Mouse (Mus musculus) heart, postnatal 0 days (tissue): ENCODE measurements around the gene Yjefn3. TPM values are rescaled to one million over a fixed set of nuclear protein-coding genes. Genes with fewer than 3 reads are reported as not detected.

Experiments
- ATAC-seq: fragments of 200-750 bp; cut with Nextera tagmentation; 2 replicates; pipeline ENCODE4 v1.8.0; 2017; ENCODE audit warnings: low read depth, moderate number of reproducible peaks, moderate library complexity; ENCODE audit not compliant: insufficient read depth
- DNase-seq: peaks from one replicate; pipeline ENCODE4 v3.0.0-alpha.2; 2016; ENCODE audit warnings: low spot score
- H3K27ac ChIP-seq: fragments of 300-500 bp; sonication (generic); 2 replicates; pipeline ENCODE4 v1.5.1; 2014; ENCODE audit warnings: low read depth, mild to moderate bottlenecking
- H3K27me3 ChIP-seq: fragments of 300-500 bp; sonication (generic); 2 replicates; pipeline ENCODE4 v1.6.1; 2014; ENCODE audit warnings: low read length, mixed read lengths; ENCODE audit not compliant: control insufficient read depth, insufficient read depth
- H3K36me3 ChIP-seq: fragments of 300-500 bp; sonication (generic); replicated peaks from 2 replicates; pipeline ENCODE4 v1.6.1; 2014; ENCODE audit warnings: low read length, mixed read lengths; ENCODE audit not compliant: control insufficient read depth, insufficient read depth
- H3K4me1 ChIP-seq: fragments of 300-500 bp; sonication (generic); 2 replicates; pipeline ENCODE4 v1.6.1; 2014; ENCODE audit warnings: antibody characterized with exemption; ENCODE audit not compliant: control insufficient read depth, insufficient read depth
- H3K4me2 ChIP-seq: fragments of 300-500 bp; sonication (generic); 2 replicates; pipeline ENCODE4 v1.6.1; 2014; ENCODE audit warnings: low read depth, mild to moderate bottlenecking, low read length, moderate library complexity
- H3K4me3 ChIP-seq: fragments of 300-500 bp; sonication (generic); 2 replicates; pipeline ENCODE4 v1.5.1; 2014; ENCODE audit warnings: low read depth, low read length
- H3K9ac ChIP-seq: fragments of 300-500 bp; sonication (generic); replicated peaks from 2 replicates; pipeline ENCODE4 v1.6.1; 2014; ENCODE audit warnings: low read depth, low read length, mixed read lengths
- H3K9me3 ChIP-seq: fragments of 300-500 bp; sonication (generic); replicated peaks from 2 replicates; pipeline ENCODE4 v1.6.1; 2016; ENCODE audit warnings: low read length; ENCODE audit not compliant: control insufficient read depth
- CTCF ChIP-seq: IDR thresholded peaks from 2 replicates; pipeline ENCODE4 v1.5.1; 2016; ENCODE audit warnings: antibody characterized with exemption, control low read depth, low read depth
- EP300 ChIP-seq: IDR thresholded peaks from 2 replicates; pipeline ENCODE4 v1.6.1; 2016; ENCODE audit warnings: antibody characterized with exemption, low read depth
- whole genome bisulfite sequencing: fragments of 180-500 bp; shearing (Covaris S2); extraction: QIAGEN DNeasy Blood & Tissue Kit; methylation state at CpG from one replicate; pipeline ENCODE4 v1.1.7; 2014; 5-methylcytosine and 5-hydroxymethylcytosine counted together
- polyA plus RNA-seq: library from polyadenylated mRNA; unstranded; fragments of >200 nt; fragmentation: Nextera tagmentation; extraction: Ambion mirVana; gene quantifications from 2 replicates; pipeline ENCODE4 v1.2.1, GENCODE M21; 2015
- total RNA-seq: library from RNA; depleted of rRNA; stranded (reverse); fragments of >200 nt; gene quantifications from 2 replicates; pipeline ENCODE4 v1.2.3, GENCODE M21; 2014; ENCODE audit warnings: low replicate concordance

The Yjefn3 gene
- total and polyA plus RNA-seq, 2 experiments from 2014 or later, result 1.2 to 13.9 TPM

DNA sequence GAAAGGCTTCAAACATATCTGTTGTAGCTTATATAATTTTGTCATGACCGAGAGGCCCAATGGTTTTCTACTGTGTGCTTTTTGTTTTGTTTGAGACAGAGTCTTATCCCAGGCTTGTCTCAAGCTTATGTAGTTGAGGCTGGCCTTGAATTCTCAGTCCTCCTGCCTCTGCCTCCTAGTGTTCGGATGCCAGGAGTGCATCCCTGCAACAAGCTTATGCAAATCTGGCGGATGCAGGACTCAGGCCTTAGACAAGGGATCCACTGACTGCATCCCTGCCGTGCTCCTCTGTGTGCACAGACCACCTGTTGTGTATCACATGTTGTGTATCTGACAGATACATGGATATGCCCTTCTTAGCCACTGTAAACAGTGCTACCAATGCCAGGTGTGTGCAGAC, 41.7 kb downstream of the Yjefn3 start:
- H3K9me3 ChIP-seq, result no peaks in the 10 kb centered on the region
- no peaks in the 10 kb centered on the region for H3K36me3 ChIP-seq
- H3K27ac ChIP-seq, result no peak overlapping the region
- H3K27me3 ChIP-seq, result no peaks in the 10 kb centered on the region
- no peak overlapping the region for H3K4me2 ChIP-seq
- no peak overlapping the region for H3K9ac ChIP-seq
- 52% methylated on average over 4 of the region's 4 CpGs for WGBS
- TF ChIP-seq CTCF (0 out of 2 replicates have a peak, but pooled peaks have one; percentile 15), EP300 (no peak)
- H3K4me1 ChIP-seq, result no peaks in the 10 kb centered on the region
- ATAC-seq, result no peak
- no peak for DNase-seq
- H3K4me3 ChIP-seq, result no peak overlapping the region

DNA sequence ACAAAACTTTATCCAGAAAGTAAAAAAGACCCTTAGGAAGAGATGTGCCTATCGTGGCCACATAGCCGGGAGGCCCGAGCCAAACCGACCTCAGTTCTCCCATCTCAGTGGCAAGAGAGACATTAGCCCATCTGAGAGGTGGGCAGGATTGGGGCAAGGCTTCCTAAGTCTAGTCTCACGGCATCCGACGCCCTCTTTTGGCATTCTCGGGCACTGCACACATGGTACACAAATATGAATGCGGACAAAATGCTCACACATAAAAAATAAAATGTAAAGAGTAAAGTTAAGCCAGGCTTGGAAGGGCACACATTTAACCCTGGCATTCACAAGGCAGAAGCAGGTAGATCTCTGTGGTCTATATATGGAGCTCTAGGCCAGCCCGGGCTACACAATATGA, 48.6 kb downstream of the Yjefn3 start:
- H3K4me2 ChIP-seq, result no peak overlapping the region
- H3K36me3 ChIP-seq, result no peaks in the 10 kb centered on the region
- ATAC-seq (no peak), DNase-seq (no peak)
- peaks cover 2% of the 10 kb centered on the region; the same call in 1 of the 2 replicates for H3K4me1 ChIP-seq
- H3K27ac ChIP-seq, result no peak overlapping the region
- no peak overlapping the region for H3K4me3 ChIP-seq
- no peaks in the 10 kb centered on the region for H3K27me3 ChIP-seq
- no peak overlapping the region for H3K9ac ChIP-seq
- 86% methylated on average over 10 of the region's 10 CpGs for WGBS
- TF ChIP-seq CTCF (no peak), EP300 (no peak)
- H3K9me3 ChIP-seq, result no peaks in the 10 kb centered on the region

DNA sequence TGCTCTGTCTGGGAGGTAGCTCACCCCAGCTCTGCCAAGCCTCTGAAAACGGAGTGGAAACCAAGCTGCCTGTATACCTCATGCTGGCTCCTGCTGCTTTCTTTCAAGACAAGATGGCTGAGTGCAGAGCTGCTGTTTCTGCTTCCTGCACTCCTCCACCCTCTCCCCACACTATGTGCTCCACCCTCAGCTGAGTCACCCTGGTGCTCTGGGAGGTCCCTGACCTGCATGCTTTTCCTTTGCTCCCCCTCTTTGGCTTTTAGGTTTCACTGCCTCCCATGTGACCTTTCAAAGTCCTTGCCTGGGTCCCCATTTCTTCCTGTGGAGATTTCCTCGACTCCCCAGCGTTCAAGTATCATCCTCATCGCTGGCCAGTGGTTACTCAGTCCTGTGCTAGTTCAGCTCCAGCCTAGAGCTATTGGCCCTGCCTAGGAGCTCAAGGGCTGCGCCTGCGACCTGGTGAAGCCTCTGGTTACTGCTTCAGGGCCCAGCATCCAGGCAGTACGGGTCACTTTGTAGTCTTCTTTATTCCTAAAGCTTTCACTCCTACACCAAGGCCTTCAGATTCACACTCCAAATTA, 51.5 kb downstream of the Yjefn3 start:
- H3K9me3 ChIP-seq, result no peaks in the 10 kb centered on the region
- H3K4me2 ChIP-seq, result no peak overlapping the region
- no peak overlapping the region for H3K27ac ChIP-seq
- no peak for ATAC-seq
- H3K27me3 ChIP-seq, result no peaks in the 10 kb centered on the region
- no peak overlapping the region for H3K9ac ChIP-seq
- H3K4me1 ChIP-seq, result peaks cover 7% of the 10 kb centered on the region; the same call in 1 of the 2 replicates
- 74% methylated on average over 7 of the region's 7 CpGs for WGBS
- TF ChIP-seq CTCF, result no peak
- no peak for TF ChIP-seq EP300
- DNase-seq, result no peak
- no peaks in the 10 kb centered on the region for H3K36me3 ChIP-seq
- no peak overlapping the region for H3K4me3 ChIP-seq

DNA sequence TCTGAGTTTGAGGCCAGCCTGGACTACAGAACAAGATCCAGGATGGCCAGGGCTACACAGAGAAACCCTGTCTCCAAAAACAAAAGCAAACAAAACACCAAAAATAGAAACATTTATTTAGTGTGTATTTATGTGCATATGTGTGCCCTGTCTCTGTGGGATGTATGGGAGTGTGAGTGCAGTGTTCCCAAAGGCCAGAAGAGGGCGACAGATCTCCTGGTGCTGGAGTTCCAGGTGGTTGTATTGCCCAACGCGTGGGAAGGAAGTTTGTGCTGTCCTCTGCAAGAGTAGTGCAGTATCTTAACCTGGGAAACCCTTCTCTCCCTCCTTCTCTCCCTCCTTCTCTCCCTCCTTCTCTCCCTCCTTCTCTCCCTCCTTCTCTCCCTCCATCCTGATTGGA, 52.6 kb downstream of the Yjefn3 start:
- Histone ChIP-seq H3K27ac (no peak overlapping the region), H3K36me3 (no peaks in the 10 kb centered on the region), H3K4me1 (peaks cover 7% of the 10 kb centered on the region; the same call in 1 of the 2 replicates), H3K4me3 (no peak overlapping the region), H3K9me3 (no peaks in the 10 kb centered on the region), H3K9ac (no peak overlapping the region), H3K27me3 (no peaks in the 10 kb centered on the region), H3K4me2 (no peak overlapping the region)
- no peak for DNase-seq
- ATAC-seq, result no peak
- TF ChIP-seq EP300 (no peak), CTCF (peak; percentile 20)
- 39% methylated on average over 3 of the region's 3 CpGs for WGBS

DNA sequence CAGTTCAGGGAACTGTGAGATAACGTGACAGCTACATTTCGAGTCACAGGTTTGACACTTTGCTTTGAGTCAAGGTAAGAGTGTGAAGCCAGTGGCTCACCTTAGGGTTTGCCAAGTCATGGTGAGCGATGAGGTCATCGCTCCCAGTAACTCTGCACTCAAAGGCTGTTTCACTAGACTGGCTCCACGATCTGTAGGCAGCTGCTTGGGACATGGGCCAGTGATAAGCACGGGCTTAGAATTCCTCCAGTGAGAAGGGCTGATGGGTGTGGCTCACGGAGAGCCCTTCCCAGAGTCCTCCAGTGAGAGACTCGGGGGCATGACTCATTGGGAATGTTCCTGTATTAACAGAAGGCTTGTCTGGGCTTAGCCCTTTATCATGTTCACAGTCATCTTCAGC, 53.6 kb downstream of the Yjefn3 start:
- ATAC-seq (peak; percentile 91), DNase-seq (peak; percentile 85)
- Histone ChIP-seq H3K9me3 (no peaks in the 10 kb centered on the region), H3K9ac (no peak overlapping the region), H3K4me1 (peaks cover 7% of the 10 kb centered on the region; the same call in 1 of the 2 replicates), H3K36me3 (no peaks in the 10 kb centered on the region), H3K4me3 (no peak overlapping the region), H3K27me3 (no peaks in the 10 kb centered on the region), H3K4me2 (no peak overlapping the region), H3K27ac (peak overlapping the region; percentile 58; the same call in 1 of the 2 replicates)
- TF ChIP-seq CTCF (no peak), EP300 (no peak)
- WGBS, result 25% methylated on average over 8 of the region's 8 CpGs
